Mouse (Mus musculus): ENCODE results near the gene Suv39h1. TPM values are rescaled to one million over a fixed set of nuclear protein-coding genes. Genes with fewer than 3 reads are reported as not detected.
A peak's percentile ranks its signal among the peaks of the same experiment; 100 is the strongest.

The Suv39h1 gene
- polyA plus RNA-seq (2015; fragmentation: Nextera tagmentation; extraction: Ambion mirVana): 56.0 and 63.6 TPM in 2 replicates

- 20% methylated on average over 34 of the region's 46 CpGs for WGBS
Observed at GRCm38 (mm10) chrX:8074430-8075014, at the start of gene Suv39h1. Gene Suv39h1 (minus strand): TSS chrX:8074760.

GRCm38 (mm10) chrX:8123821-8124470 lies 49.4 kb upstream of the Suv39h1 start:
- Histone ChIP-seq H3K36me3 (ENCODE audit: control insufficient read depth, insufficient read depth, low read length) (peaks cover 2% of the 10 kb centered on the region), H3K27ac (ENCODE audit: low read length) (no peak overlapping the region)
- WGBS: 83% methylated on average over 6 of the region's 6 CpGs

More at GRCm38 (mm10) chrX:8074430-8075014, at the start of gene Suv39h1:
- Histone ChIP-seq H3K27ac (ENCODE audit: low read length) (peak within 1 kb of the TSS; percentile 93), H3K4me3 (ENCODE audit: low read length) (peak within 1 kb of the TSS; percentile 66), H3K9me3 (ENCODE audit: control insufficient read depth, low read length) (no peaks in the 10 kb centered on the region), H3K4me2 (ENCODE audit: low read depth, low read length) (peak within 1 kb of the TSS; percentile 52), H3K27me3 (ENCODE audit: control insufficient read depth, insufficient read depth, low read depth, low read length) (no peaks in the 10 kb centered on the region), H3K9ac (ENCODE audit: low read length) (peak within 1 kb of the TSS; percentile 80), H3K36me3 (ENCODE audit: control insufficient read depth, insufficient read depth, low read length) (peaks cover 11% of the 10 kb centered on the region; the same call in 1 of the 2 replicates), H3K4me1 (replicated peaks; ENCODE audit: control insufficient read depth, insufficient read depth, low read length) (0 out of 2 replicates have a peak, but pooled peaks cover 4% of the 10 kb centered on the region)
- ATAC-seq (ENCODE audit: low read depth): peak; percentile 99

GRCm38 (mm10) chrX:8117264-8117663 lies 42.7 kb upstream of the Suv39h1 start:
- H3K9me3 ChIP-seq (ENCODE audit: control insufficient read depth, low read length): no peaks in the 10 kb centered on the region
- ATAC-seq (ENCODE audit: low read depth): no peak
- H3K9ac ChIP-seq (ENCODE audit: low read length): no peak overlapping the region
- no peak overlapping the region for H3K4me2 ChIP-seq (ENCODE audit: low read depth, low read length)
- H3K27me3 ChIP-seq (ENCODE audit: control insufficient read depth, insufficient read depth, low read depth, low read length): no peaks in the 10 kb centered on the region
- H3K36me3 ChIP-seq (ENCODE audit: control insufficient read depth, insufficient read depth, low read length): no peaks in the 10 kb centered on the region
- H3K27ac ChIP-seq (ENCODE audit: low read length): no peak overlapping the region
- H3K4me3 ChIP-seq (ENCODE audit: low read length): no peak overlapping the region
- no peaks in the 10 kb centered on the region for H3K4me1 ChIP-seq (replicated peaks; ENCODE audit: control insufficient read depth, insufficient read depth, low read length)

More at GRCm38 (mm10) chrX:8123821-8124470, 49.4 kb upstream of the Suv39h1 start:
- Histone ChIP-seq H3K4me1 (replicated peaks; ENCODE audit: control insufficient read depth, insufficient read depth, low read length) (no peaks in the 10 kb centered on the region), H3K9ac (ENCODE audit: low read length) (no peak overlapping the region), H3K9me3 (ENCODE audit: control insufficient read depth, low read length) (no peaks in the 10 kb centered on the region), H3K27me3 (ENCODE audit: control insufficient read depth, insufficient read depth, low read depth, low read length) (no peaks in the 10 kb centered on the region), H3K4me2 (ENCODE audit: low read depth, low read length) (no peak overlapping the region), H3K4me3 (ENCODE audit: low read length) (no peak overlapping the region)
- ATAC-seq (ENCODE audit: low read depth): no peak

GRCm38 (mm10) chrX:8115275-8115674 lies 40.7 kb upstream of the Suv39h1 start:
- no peak overlapping the region for H3K9ac ChIP-seq (ENCODE audit: low read length)
- H3K9me3 ChIP-seq (ENCODE audit: control insufficient read depth, low read length): no peaks in the 10 kb centered on the region
- no peaks in the 10 kb centered on the region for H3K4me1 ChIP-seq (replicated peaks; ENCODE audit: control insufficient read depth, insufficient read depth, low read length)
- H3K4me2 ChIP-seq (ENCODE audit: low read depth, low read length): no peak overlapping the region
- no peak overlapping the region for H3K27ac ChIP-seq (ENCODE audit: low read length)
- no peaks in the 10 kb centered on the region for H3K27me3 ChIP-seq (ENCODE audit: control insufficient read depth, insufficient read depth, low read depth, low read length)
- 66% methylated on average over 4 of the region's 4 CpGs for WGBS
- H3K4me3 ChIP-seq (ENCODE audit: low read length): no peak overlapping the region
- H3K36me3 ChIP-seq (ENCODE audit: control insufficient read depth, insufficient read depth, low read length): no peaks in the 10 kb centered on the region
- ATAC-seq (ENCODE audit: low read depth): no peak

GRCm38 (mm10) chrX:8105019-8105418 lies 30.5 kb upstream of the Suv39h1 start:
- H3K4me3 ChIP-seq (ENCODE audit: low read length): no peak overlapping the region
- H3K4me2 ChIP-seq (ENCODE audit: low read depth, low read length): no peak overlapping the region
- no peaks in the 10 kb centered on the region for H3K9me3 ChIP-seq (ENCODE audit: control insufficient read depth, low read length)
- no peaks in the 10 kb centered on the region for H3K27me3 ChIP-seq (ENCODE audit: control insufficient read depth, insufficient read depth, low read depth, low read length)
- H3K27ac ChIP-seq (ENCODE audit: low read length): no peak overlapping the region
- 88% methylated on average over 3 of the region's 3 CpGs for WGBS
- no peak overlapping the region for H3K9ac ChIP-seq (ENCODE audit: low read length)
- no peaks in the 10 kb centered on the region for H3K36me3 ChIP-seq (ENCODE audit: control insufficient read depth, insufficient read depth, low read length)
- no peak for ATAC-seq (ENCODE audit: low read depth)
- H3K4me1 ChIP-seq (replicated peaks; ENCODE audit: control insufficient read depth, insufficient read depth, low read length): peaks cover 5% of the 10 kb centered on the region; the same call in 1 of the 2 replicates

GRCm38 (mm10) chrX:8102213-8102668 lies 27.7 kb upstream of the Suv39h1 start:
- no peak for ATAC-seq (ENCODE audit: low read depth)
- no peaks in the 10 kb centered on the region for H3K36me3 ChIP-seq (ENCODE audit: control insufficient read depth, insufficient read depth, low read length)

GRCm38 (mm10) chrX:8101017-8101416 lies 26.5 kb upstream of the Suv39h1 start:
- Histone ChIP-seq H3K9me3 (ENCODE audit: control insufficient read depth, low read length) (no peaks in the 10 kb centered on the region), H3K27ac (ENCODE audit: low read length) (no peak overlapping the region), H3K27me3 (ENCODE audit: control insufficient read depth, insufficient read depth, low read depth, low read length) (no peaks in the 10 kb centered on the region), H3K4me3 (ENCODE audit: low read length) (no peak overlapping the region), H3K9ac (ENCODE audit: low read length) (no peak overlapping the region), H3K4me2 (ENCODE audit: low read depth, low read length) (no peak overlapping the region), H3K4me1 (replicated peaks; ENCODE audit: control insufficient read depth, insufficient read depth, low read length) (peaks cover 5% of the 10 kb centered on the region; the same call in 1 of the 2 replicates), H3K36me3 (ENCODE audit: control insufficient read depth, insufficient read depth, low read length) (no peaks in the 10 kb centered on the region)
- WGBS: 24% methylated on average over 3 of the region's 3 CpGs
- ATAC-seq (ENCODE audit: low read depth): no peak

More at GRCm38 (mm10) chrX:8102213-8102668, 27.7 kb upstream of the Suv39h1 start:
- H3K27me3 ChIP-seq (ENCODE audit: control insufficient read depth, insufficient read depth, low read depth, low read length): no peaks in the 10 kb centered on the region
- peaks cover 5% of the 10 kb centered on the region; the same call in 1 of the 2 replicates for H3K4me1 ChIP-seq (replicated peaks; ENCODE audit: control insufficient read depth, insufficient read depth, low read length)
- no peak overlapping the region for H3K4me3 ChIP-seq (ENCODE audit: low read length)
- H3K27ac ChIP-seq (ENCODE audit: low read length): no peak overlapping the region
- no peak overlapping the region for H3K4me2 ChIP-seq (ENCODE audit: low read depth, low read length)
- 40% methylated on average over 7 of the region's 7 CpGs for WGBS
- no peak overlapping the region for H3K9ac ChIP-seq (ENCODE audit: low read length)
- H3K9me3 ChIP-seq (ENCODE audit: control insufficient read depth, low read length): no peaks in the 10 kb centered on the region

GRCm38 (mm10) chrX:8099435-8099834 lies 24.9 kb upstream of the Suv39h1 start:
- Histone ChIP-seq H3K4me2 (ENCODE audit: low read depth, low read length) (no peak overlapping the region), H3K4me1 (replicated peaks; ENCODE audit: control insufficient read depth, insufficient read depth, low read length) (peaks cover 5% of the 10 kb centered on the region; the same call in 1 of the 2 replicates), H3K36me3 (ENCODE audit: control insufficient read depth, insufficient read depth, low read length) (no peaks in the 10 kb centered on the region), H3K9ac (ENCODE audit: low read length) (no peak overlapping the region), H3K4me3 (ENCODE audit: low read length) (no peak overlapping the region), H3K27me3 (ENCODE audit: control insufficient read depth, insufficient read depth, low read depth, low read length) (no peaks in the 10 kb centered on the region), H3K27ac (ENCODE audit: low read length) (no peak overlapping the region), H3K9me3 (ENCODE audit: control insufficient read depth, low read length) (no peaks in the 10 kb centered on the region)
- no peak for ATAC-seq (ENCODE audit: low read depth)
- 43% methylated on average over 4 of the region's 4 CpGs for WGBS

GRCm38 (mm10) chrX:8096787-8097242 lies 22.3 kb upstream of the Suv39h1 start:
- Histone ChIP-seq H3K27me3 (ENCODE audit: control insufficient read depth, insufficient read depth, low read depth, low read length) (no peaks in the 10 kb centered on the region), H3K4me2 (ENCODE audit: low read depth, low read length) (peak overlapping the region; percentile 54), H3K4me3 (ENCODE audit: low read length) (peak overlapping the region; percentile 36), H3K9me3 (ENCODE audit: control insufficient read depth, low read length) (no peaks in the 10 kb centered on the region), H3K9ac (ENCODE audit: low read length) (peak overlapping the region; percentile 46), H3K27ac (ENCODE audit: low read length) (peak overlapping the region; percentile 52), H3K36me3 (ENCODE audit: control insufficient read depth, insufficient read depth, low read length) (no peaks in the 10 kb centered on the region), H3K4me1 (replicated peaks; ENCODE audit: control insufficient read depth, insufficient read depth, low read length) (peaks cover 5% of the 10 kb centered on the region; the same call in 1 of the 2 replicates)
- WGBS: 8% methylated on average over 17 of the region's 19 CpGs
- peak; percentile 98 for ATAC-seq (ENCODE audit: low read depth)

Measured in lung, embryonic 16.5 days (tissue).